11 mouse cellular contexts compared by ENCODE assay signal in the genomic region with DNA sequence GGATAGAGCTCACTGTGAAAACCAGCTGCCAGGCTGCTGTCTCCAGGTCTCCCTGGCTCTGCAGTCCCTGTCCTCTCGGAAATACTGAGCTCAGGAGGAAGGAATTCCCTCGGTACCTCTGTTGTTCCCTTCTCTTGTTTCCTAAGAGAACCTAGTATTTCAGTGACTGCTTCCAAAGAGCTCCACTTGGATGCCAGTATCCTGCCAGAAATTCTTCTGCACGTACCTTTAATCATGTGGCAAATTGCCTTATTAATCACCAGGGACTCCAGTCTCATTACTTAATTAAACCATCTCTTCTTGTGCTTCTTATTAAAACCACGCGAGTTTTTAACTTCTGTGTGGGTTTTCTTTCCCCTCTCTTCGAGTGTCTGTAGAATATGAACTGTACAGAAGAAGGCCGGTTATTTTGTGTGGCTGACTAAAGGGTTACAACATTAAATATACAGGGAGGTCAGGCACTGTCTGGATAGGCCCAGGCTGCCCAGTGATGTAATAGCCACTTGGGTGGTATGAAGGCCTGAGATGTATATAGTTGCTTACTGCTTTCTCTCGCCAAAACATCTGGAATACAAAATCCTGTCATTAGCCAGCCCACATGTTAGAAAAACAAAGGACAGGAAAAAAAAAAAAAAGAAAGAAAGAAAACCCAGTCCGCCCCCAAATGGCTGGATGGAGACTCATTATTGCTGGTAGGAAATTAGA.
A peak's percentile ranks its signal among the peaks of the same experiment; 100 is the strongest.
DNase-seq lines count a peak whose midpoint lies in the region; ATAC-seq and TF ChIP-seq lines count a peak whose summit lies in the region.
"Had no signal": no experiment of that assay in that cellular context is flagged by ENCODE, and none has a peak within 500 bp of the region (broad histone marks: within the 10 kb centered on the region; RNA-seq: fewer than 3 reads in every experiment).

No protein-coding gene starts in this region.

- no peak for DNase-seq in heart, adult 18-20 months
- peak; percentile 28 for DNase-seq in lung, postnatal 0 days (ENCODE audit: low spot score)
- no peak for DNase-seq in lung, adult 18-20 months
- DNase-seq in cerebellum, postnatal 4 days (ENCODE audit: low spot score in 2 of 2), result no peak
- DNase-seq in thymus, postnatal 0 days (ENCODE audit: low spot score), result no peak
- DNase-seq: kidney, adult 9 months; right cerebral cortex, postnatal 25 days; thymus, adult 18-20 months had no signal

- 54% methylated on average over 9 of the region's 9 CpGs for WGBS in heart, embryonic 14.5 days
- WGBS in lung, postnatal 0 days, result 43% methylated on average over 9 of the region's 9 CpGs
- 39% methylated on average over 9 of the region's 9 CpGs for WGBS in hindbrain, embryonic 15.5 days
- WGBS in stomach, embryonic 14.5 days, result 42% methylated on average over 9 of the region's 9 CpGs

- H3K9ac ChIP-seq in heart, embryonic 14.5 days (ENCODE audit: low read length), result peak overlapping the region; percentile 11; the same call in 1 of the 2 replicates
- no peak overlapping the region for H3K9ac ChIP-seq in lung, postnatal 0 days (replicated peaks; ENCODE audit: low read depth)
- no peak overlapping the region for H3K9ac ChIP-seq in hindbrain, embryonic 15.5 days
- no peak overlapping the region for H3K9ac ChIP-seq in stomach, embryonic 14.5 days (replicated peaks; ENCODE audit: low read depth, low read length)

- H3K4me1 ChIP-seq in heart, embryonic 14.5 days (ENCODE audit: control insufficient read depth in 2 of 2, insufficient read depth in 2 of 2, low read length in 2 of 2), result peaks cover 25 to 35% of the 10 kb centered on the region in 2 experiments
- H3K4me1 ChIP-seq in lung, postnatal 0 days (ENCODE audit: insufficient read depth, low read depth, low read length), result peaks cover 19% of the 10 kb centered on the region
- H3K4me1 ChIP-seq in hindbrain, embryonic 15.5 days (replicated peaks), result peaks cover 9% of the 10 kb centered on the region; the same call in 1 of the 2 replicates
- peaks cover 12% of the 10 kb centered on the region for H3K4me1 ChIP-seq in stomach, embryonic 14.5 days (ENCODE audit: control insufficient read depth, insufficient read depth, low read length)

- H3K36me3 ChIP-seq in heart, embryonic 14.5 days (ENCODE audit: control insufficient read depth, insufficient read depth, low read length), result no peaks in the 10 kb centered on the region
- H3K36me3 ChIP-seq in lung, postnatal 0 days (ENCODE audit: insufficient read depth, low read length), result no peaks in the 10 kb centered on the region
- H3K36me3 ChIP-seq in hindbrain, embryonic 15.5 days, result no peaks in the 10 kb centered on the region
- no peaks in the 10 kb centered on the region for H3K36me3 ChIP-seq in stomach, embryonic 14.5 days (ENCODE audit: control insufficient read depth, insufficient read depth, low read length)

- no peak overlapping the region for H3K4me2 ChIP-seq in heart, embryonic 14.5 days (ENCODE audit: low read length)
- no peak overlapping the region for H3K4me2 ChIP-seq in lung, postnatal 0 days (replicated peaks; ENCODE audit: low read depth, low read length)
- no peak overlapping the region for H3K4me2 ChIP-seq in hindbrain, embryonic 15.5 days
- H3K4me2 ChIP-seq in stomach, embryonic 14.5 days (replicated peaks; ENCODE audit: low read depth, low read length), result no peak overlapping the region

- ATAC-seq in heart, embryonic 14.5 days (ENCODE audit: insufficient number of reproducible peaks, insufficient read depth, low FRiP score, low read depth), result no peak
- ATAC-seq in lung, postnatal 0 days, result peak; percentile 29; the same call in 1 of the 2 replicates
- ATAC-seq in hindbrain, embryonic 15.5 days (ENCODE audit: low FRiP score, low read depth), result no peak
- peak; percentile 65; the same call in 1 of the 2 replicates for ATAC-seq in stomach, embryonic 14.5 days (ENCODE audit: insufficient number of reproducible peaks, insufficient read depth, low FRiP score, low read depth)

- H3K27me3 ChIP-seq in heart, embryonic 14.5 days (ENCODE audit: control insufficient read depth, insufficient read depth, low read length), result no peaks in the 10 kb centered on the region
- no peaks in the 10 kb centered on the region for H3K27me3 ChIP-seq in lung, postnatal 0 days (replicated peaks; ENCODE audit: insufficient read depth, low read length)
- H3K27me3 ChIP-seq in hindbrain, embryonic 15.5 days, result no peaks in the 10 kb centered on the region
- H3K27me3 ChIP-seq in stomach, embryonic 14.5 days (ENCODE audit: control insufficient read depth, insufficient read depth, low read length), result no peaks in the 10 kb centered on the region

- no peak overlapping the region for H3K4me3 ChIP-seq in heart, embryonic 14.5 days (ENCODE audit: control insufficient read depth in 1 of 2, insufficient read depth in 1 of 2, low read depth in 1 of 2, low read length in 2 of 2)
- H3K4me3 ChIP-seq in lung, postnatal 0 days (ENCODE audit: low read depth, low read length), result no peak overlapping the region
- no peak overlapping the region for H3K4me3 ChIP-seq in hindbrain, embryonic 15.5 days
- H3K4me3 ChIP-seq in stomach, embryonic 14.5 days (ENCODE audit: low read depth, low read length), result no peak overlapping the region

- TF ChIP-seq EP300 in lung, postnatal 0 days (IDR thresholded peaks at IDR 0.05), result no peak

- H3K9me3 ChIP-seq in heart, embryonic 14.5 days (ENCODE audit: control insufficient read depth, low read length), result no peaks in the 10 kb centered on the region
- no peaks in the 10 kb centered on the region for H3K9me3 ChIP-seq in lung, postnatal 0 days (ENCODE audit: low read length)
- H3K9me3 ChIP-seq in hindbrain, embryonic 15.5 days, result no peaks in the 10 kb centered on the region
- H3K9me3 ChIP-seq in stomach, embryonic 14.5 days (ENCODE audit: control insufficient read depth, low read depth, low read length), result no peaks in the 10 kb centered on the region

- H3K27ac ChIP-seq in heart, embryonic 14.5 days (replicated peaks in 1 of 2; ENCODE audit: control insufficient read depth in 1 of 2, insufficient read depth in 1 of 2, low read depth in 2 of 2, low read length in 2 of 2), result no peak overlapping the region
- H3K27ac ChIP-seq in lung, postnatal 0 days (ENCODE audit: low read length), result no peak overlapping the region
- 0 out of 2 replicates have a peak overlapping the region, but pooled peaks have one; percentile 19 for H3K27ac ChIP-seq in hindbrain, embryonic 15.5 days (replicated peaks)
- H3K27ac ChIP-seq in stomach, embryonic 14.5 days (ENCODE audit: low read length), result peak overlapping the region; percentile 61

- no peak for TF ChIP-seq CTCF in lung, postnatal 0 days (IDR thresholded peaks at IDR 0.05)

Comparison
In these comparisons a context has a peak if more than half of its experiments do, and no peak if none do; other contexts are left out.
1. ATAC-seq: peak in lung, postnatal 0 days (single experiment) and stomach, embryonic 14.5 days (single experiment); none in heart, embryonic 14.5 days (single experiment) and hindbrain, embryonic 15.5 days (single experiment).
2. H3K27ac ChIP-seq: peak in hindbrain, embryonic 15.5 days (single experiment) and stomach, embryonic 14.5 days (single experiment); none in heart, embryonic 14.5 days (0 of 2) and lung, postnatal 0 days (single experiment).